Mouse (Mus musculus): Measurements from ENCODE around the gene Tnr. TPM values are rescaled to one million over a fixed set of nuclear protein-coding genes. Genes with fewer than 3 reads are reported as not detected.
A peak's percentile ranks its signal among the peaks of the same experiment; 100 is the strongest.

Tnr gene
- total and polyA plus RNA-seq, 2 experiments: not detected

DNA sequence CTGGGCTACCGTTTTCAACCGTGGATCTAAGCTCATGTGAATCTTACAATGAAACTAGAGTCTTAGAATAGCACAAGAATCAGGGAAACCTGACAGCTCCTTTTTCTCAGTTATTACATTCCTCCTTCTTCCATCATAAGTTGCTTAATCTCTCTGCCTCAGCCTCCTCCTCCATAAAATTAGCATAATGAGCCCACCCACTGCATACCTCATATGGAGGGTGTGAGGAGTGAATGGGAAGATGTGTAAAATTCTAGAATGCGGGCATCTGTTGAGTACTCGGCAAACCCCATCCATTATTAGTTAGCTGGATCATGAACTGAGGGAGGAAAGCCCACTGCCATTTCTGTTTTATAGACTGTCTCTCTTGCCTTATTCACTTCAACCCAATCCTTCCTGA, 141.4 kb downstream of the Tnr start:
- no peak for DNase-seq (ENCODE audit: extremely low read depth, low read depth, low spot score)
- H3K36me3 ChIP-seq (ENCODE audit: control insufficient read depth, insufficient read depth, low read length): no peaks in the 10 kb centered on the region
- no peak overlapping the region for H3K9ac ChIP-seq (ENCODE audit: low read depth, low read length)
- WGBS: 89% methylated on average over 4 of the region's 4 CpGs
- no peaks in the 10 kb centered on the region for H3K4me1 ChIP-seq (ENCODE audit: control insufficient read depth, insufficient read depth, low read length)
- H3K27me3 ChIP-seq (ENCODE audit: control insufficient read depth, insufficient read depth, low read length): no peaks in the 10 kb centered on the region
- no peaks in the 10 kb centered on the region for H3K79me2 ChIP-seq (ENCODE audit: control insufficient read depth, insufficient read depth, low read length)
- TF ChIP-seq CTCF (IDR thresholded peaks at IDR 0.05; ENCODE audit: low read depth, low read length): no peak
- no peak for TF ChIP-seq POLR2A (IDR thresholded peaks at IDR 0.05; ENCODE audit: extremely low read depth, insufficient read depth, low read length)
- no peak overlapping the region for H3K4me3 ChIP-seq (ENCODE audit: insufficient read depth, low read depth, low read length)
- H3K27ac ChIP-seq (replicated peaks; ENCODE audit: insufficient read depth, low read depth, low read length): no peak overlapping the region

DNA sequence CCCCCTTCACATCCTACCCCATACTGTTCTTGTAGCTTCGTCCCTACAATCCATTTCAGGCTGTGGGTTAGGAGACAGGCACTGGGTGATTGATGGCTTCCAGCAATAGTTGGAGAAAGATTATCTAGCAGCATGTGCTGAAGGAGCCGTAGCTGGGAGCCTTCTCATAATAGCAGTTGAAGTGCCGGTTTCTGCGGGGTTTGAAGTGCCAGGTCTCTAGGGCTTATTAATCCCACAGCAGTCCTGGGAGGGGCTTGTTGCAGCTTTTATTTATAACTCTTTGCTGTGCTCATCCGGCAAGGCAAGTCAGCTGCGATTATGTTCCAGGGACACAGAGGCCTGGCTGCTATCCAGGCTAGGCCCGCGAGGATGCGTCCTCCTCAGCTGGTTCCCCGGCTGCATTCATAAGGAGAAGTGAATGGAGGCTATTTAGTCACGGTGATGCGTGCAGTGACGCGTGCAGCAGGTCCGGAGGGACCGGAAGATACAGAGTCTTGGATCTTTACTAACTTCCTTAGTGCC, 147.1 kb downstream of the Tnr start:
- Histone ChIP-seq H3K4me3 (ENCODE audit: insufficient read depth, low read depth, low read length) (no peak overlapping the region), H3K9ac (ENCODE audit: low read depth, low read length) (no peak overlapping the region), H3K79me2 (ENCODE audit: control insufficient read depth, insufficient read depth, low read length) (no peaks in the 10 kb centered on the region), H3K27me3 (ENCODE audit: control insufficient read depth, insufficient read depth, low read length) (no peaks in the 10 kb centered on the region), H3K36me3 (ENCODE audit: control insufficient read depth, insufficient read depth, low read length) (no peaks in the 10 kb centered on the region), H3K27ac (replicated peaks; ENCODE audit: insufficient read depth, low read depth, low read length) (no peak overlapping the region), H3K4me1 (ENCODE audit: control insufficient read depth, insufficient read depth, low read length) (no peaks in the 10 kb centered on the region)
- TF ChIP-seq POLR2A (IDR thresholded peaks at IDR 0.05; ENCODE audit: extremely low read depth, insufficient read depth, low read length) (no peak), CTCF (IDR thresholded peaks at IDR 0.05; ENCODE audit: low read depth, low read length) (no peak)
- DNase-seq (ENCODE audit: extremely low read depth, low read depth, low spot score): peak; percentile 1
- 77% methylated on average over 16 of the region's 16 CpGs for WGBS

DNA sequence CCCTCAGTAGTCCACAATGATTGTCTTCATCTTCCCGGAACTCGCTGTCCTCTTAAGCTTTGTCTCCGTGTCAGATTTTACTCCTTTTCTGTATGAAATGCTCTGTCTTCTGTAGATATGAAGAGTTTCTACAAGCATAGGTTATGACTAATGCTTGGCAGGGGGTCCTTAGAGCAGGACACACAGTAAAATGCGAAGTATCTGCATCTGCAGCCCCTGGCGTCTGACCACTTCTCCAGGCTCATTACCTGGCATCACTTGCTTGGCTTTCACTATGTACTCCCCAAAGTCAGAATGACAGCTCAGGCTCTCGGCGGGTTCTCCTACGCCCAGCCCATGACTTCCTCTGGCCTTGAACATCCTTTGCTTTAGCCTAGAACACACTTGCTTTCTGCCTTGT, 147.6 kb downstream of the Tnr start:
- H3K27me3 ChIP-seq (ENCODE audit: control insufficient read depth, insufficient read depth, low read length): no peaks in the 10 kb centered on the region
- no peaks in the 10 kb centered on the region for H3K79me2 ChIP-seq (ENCODE audit: control insufficient read depth, insufficient read depth, low read length)
- no peak overlapping the region for H3K27ac ChIP-seq (replicated peaks; ENCODE audit: insufficient read depth, low read depth, low read length)
- DNase-seq (ENCODE audit: extremely low read depth, low read depth, low spot score): no peak
- no peak overlapping the region for H3K4me3 ChIP-seq (ENCODE audit: insufficient read depth, low read depth, low read length)
- TF ChIP-seq CTCF (IDR thresholded peaks at IDR 0.05; ENCODE audit: low read depth, low read length) (no peak), POLR2A (IDR thresholded peaks at IDR 0.05; ENCODE audit: extremely low read depth, insufficient read depth, low read length) (no peak)
- no peaks in the 10 kb centered on the region for H3K36me3 ChIP-seq (ENCODE audit: control insufficient read depth, insufficient read depth, low read length)
- 82% methylated on average over 8 of the region's 8 CpGs for WGBS
- H3K9ac ChIP-seq (ENCODE audit: low read depth, low read length): no peak overlapping the region
- no peaks in the 10 kb centered on the region for H3K4me1 ChIP-seq (ENCODE audit: control insufficient read depth, insufficient read depth, low read length)

DNA sequence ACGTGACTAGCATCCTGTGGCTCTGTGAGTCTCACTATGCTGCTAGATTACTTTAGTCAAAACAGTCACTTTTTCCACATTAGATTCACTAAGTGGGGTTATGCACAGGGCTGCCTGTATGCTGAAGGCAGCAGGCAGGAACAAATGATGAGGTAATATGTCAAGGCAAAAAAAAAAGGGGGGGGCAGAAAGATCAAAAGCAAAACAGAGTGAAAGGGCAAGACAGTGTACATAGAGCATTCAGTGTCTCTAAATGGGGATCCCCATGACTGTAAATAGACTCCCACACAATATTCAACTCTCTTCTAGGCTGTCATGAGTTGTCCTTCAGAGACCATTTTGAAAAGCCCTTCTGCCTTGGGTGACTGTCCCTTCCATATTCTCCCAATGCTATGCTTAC, 150.7 kb downstream of the Tnr start:
- TF ChIP-seq CTCF (IDR thresholded peaks at IDR 0.05; ENCODE audit: low read depth, low read length) (no peak), POLR2A (IDR thresholded peaks at IDR 0.05; ENCODE audit: extremely low read depth, insufficient read depth, low read length) (no peak)
- Histone ChIP-seq H3K4me1 (ENCODE audit: control insufficient read depth, insufficient read depth, low read length) (no peaks in the 10 kb centered on the region), H3K9ac (ENCODE audit: low read depth, low read length) (no peak overlapping the region), H3K4me3 (ENCODE audit: insufficient read depth, low read depth, low read length) (no peak overlapping the region), H3K36me3 (ENCODE audit: control insufficient read depth, insufficient read depth, low read length) (no peaks in the 10 kb centered on the region), H3K27me3 (ENCODE audit: control insufficient read depth, insufficient read depth, low read length) (no peaks in the 10 kb centered on the region), H3K27ac (replicated peaks; ENCODE audit: insufficient read depth, low read depth, low read length) (no peak overlapping the region), H3K79me2 (ENCODE audit: control insufficient read depth, insufficient read depth, low read length) (no peaks in the 10 kb centered on the region)
- 57% methylated on average over 1 of the region's 1 CpGs for WGBS
- DNase-seq (ENCODE audit: extremely low read depth, low read depth, low spot score): no peak

DNA sequence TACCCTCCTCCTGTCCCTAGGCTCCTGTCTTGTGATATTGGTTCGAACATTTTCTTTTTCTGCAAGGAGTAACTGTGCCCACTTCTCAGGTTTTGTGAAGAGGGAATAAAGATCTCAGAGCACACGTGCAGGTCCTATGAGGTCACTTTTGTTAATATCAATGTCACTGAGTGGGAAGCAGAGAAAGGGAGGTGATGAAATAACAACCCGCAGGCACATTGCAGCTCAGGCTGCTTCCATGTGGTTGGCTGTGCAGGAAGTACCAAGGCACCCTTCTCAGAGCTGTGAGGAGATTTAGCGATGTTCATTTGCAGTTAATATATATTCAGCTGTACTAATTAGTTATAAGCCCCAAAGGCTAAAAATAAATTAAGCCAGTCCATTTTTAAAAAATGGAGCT, 151.9 kb downstream of the Tnr start:
- no peak overlapping the region for H3K27ac ChIP-seq (replicated peaks; ENCODE audit: insufficient read depth, low read depth, low read length)
- H3K79me2 ChIP-seq (ENCODE audit: control insufficient read depth, insufficient read depth, low read length): no peaks in the 10 kb centered on the region
- H3K27me3 ChIP-seq (ENCODE audit: control insufficient read depth, insufficient read depth, low read length): no peaks in the 10 kb centered on the region
- no peaks in the 10 kb centered on the region for H3K4me1 ChIP-seq (ENCODE audit: control insufficient read depth, insufficient read depth, low read length)
- H3K9ac ChIP-seq (ENCODE audit: low read depth, low read length): no peak overlapping the region
- TF ChIP-seq POLR2A (IDR thresholded peaks at IDR 0.05; ENCODE audit: extremely low read depth, insufficient read depth, low read length): no peak
- TF ChIP-seq CTCF (IDR thresholded peaks at IDR 0.05; ENCODE audit: low read depth, low read length): no peak
- no peak overlapping the region for H3K4me3 ChIP-seq (ENCODE audit: insufficient read depth, low read depth, low read length)
- WGBS: 70% methylated on average over 4 of the region's 4 CpGs
- no peaks in the 10 kb centered on the region for H3K36me3 ChIP-seq (ENCODE audit: control insufficient read depth, insufficient read depth, low read length)
- no peak for DNase-seq (ENCODE audit: extremely low read depth, low read depth, low spot score)

DNA sequence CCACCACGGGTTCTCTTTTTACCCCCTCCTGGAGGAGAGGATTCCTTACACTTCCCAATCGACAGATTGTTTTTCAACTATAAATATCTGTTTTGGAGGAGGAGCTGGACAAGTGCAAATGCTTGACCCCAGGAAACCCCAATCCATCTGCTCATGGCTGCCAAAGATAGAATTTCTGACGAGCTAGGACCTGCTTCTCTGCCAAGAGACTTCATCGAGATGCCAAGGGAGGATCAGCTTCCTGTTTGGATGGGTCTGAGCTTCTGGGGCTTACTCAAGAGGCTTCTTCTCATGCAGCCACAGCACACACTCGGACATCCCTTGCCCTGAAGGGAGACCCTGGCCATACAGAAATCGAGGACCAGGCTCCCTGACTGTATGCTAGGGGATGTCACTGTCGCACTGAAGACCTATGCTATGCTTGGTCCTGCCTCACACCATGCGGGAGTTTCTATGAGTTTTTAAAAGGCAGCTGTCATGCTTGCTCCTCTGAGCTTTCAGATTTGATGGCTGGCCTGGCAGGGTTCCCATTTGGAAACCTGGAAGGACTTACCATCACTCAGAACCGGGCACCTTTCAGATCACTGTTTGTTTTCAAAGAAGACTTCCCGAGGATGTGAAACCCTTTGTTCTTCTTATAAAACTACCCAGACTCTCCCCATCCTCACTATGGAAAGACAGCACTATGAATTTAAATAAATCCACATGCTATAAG, 154.8 kb downstream of the Tnr start:
- Histone ChIP-seq H3K27ac (replicated peaks; ENCODE audit: insufficient read depth, low read depth, low read length) (no peak overlapping the region), H3K4me3 (ENCODE audit: insufficient read depth, low read depth, low read length) (no peak overlapping the region), H3K4me1 (ENCODE audit: control insufficient read depth, insufficient read depth, low read length) (no peaks in the 10 kb centered on the region), H3K27me3 (ENCODE audit: control insufficient read depth, insufficient read depth, low read length) (no peaks in the 10 kb centered on the region), H3K9ac (ENCODE audit: low read depth, low read length) (no peak overlapping the region), H3K36me3 (ENCODE audit: control insufficient read depth, insufficient read depth, low read length) (no peaks in the 10 kb centered on the region), H3K79me2 (ENCODE audit: control insufficient read depth, insufficient read depth, low read length) (no peaks in the 10 kb centered on the region)
- peak; percentile 30 for DNase-seq (ENCODE audit: extremely low read depth, low read depth, low spot score)
- TF ChIP-seq POLR2A (IDR thresholded peaks at IDR 0.05; ENCODE audit: extremely low read depth, insufficient read depth, low read length) (no peak), CTCF (IDR thresholded peaks at IDR 0.05; ENCODE audit: low read depth, low read length) (no peak)
- 62% methylated on average over 10 of the region's 10 CpGs for WGBS

Measured in liver, adult 2 months (tissue).